9 mouse cellular contexts compared by ENCODE assay signal in genomic region chr4:61998366-61998765, GRCm38 (mm10). TPM values are rescaled to one million over a fixed set of nuclear protein-coding genes. Genes with fewer than 3 reads are reported as not detected.
A peak's percentile ranks its signal among the peaks of the same experiment; 100 is the strongest.
DNase-seq lines count a peak whose midpoint lies in the region; ATAC-seq and TF ChIP-seq lines count a peak whose summit lies in the region.
"Had no signal": no experiment of that assay in that cellular context is flagged by ENCODE, and none has a peak within 500 bp of the region (broad histone marks: within the 10 kb centered on the region; RNA-seq: fewer than 3 reads in every experiment).

No protein-coding gene starts in this region.

- DNase-seq in forebrain, embryonic 10.5 days (ENCODE audit: extremely low spot score, low spot score) = peak; percentile 15
- peak; percentile 9 to 26 for DNase-seq in left cerebral cortex, adult 2 months (ENCODE audit: extremely low spot score in 1 of 2, low spot score in 2 of 2)
- DNase-seq in left cerebral cortex, adult 8-10 months (ENCODE audit: low spot score in 2 of 2) = no peak
- DNase-seq in NIH3T3 (ENCODE audit: low read depth) = peak; percentile 63
- DNase-seq in forebrain, embryonic 14.5 days (ENCODE audit: low spot score) = peak; percentile 34
- DNase-seq in lung, postnatal 10 days = peak; percentile 20
- no peak for DNase-seq in gastrocnemius, adult 8-10 months (ENCODE audit: low spot score in 2 of 2)

- H3K4me2 ChIP-seq in forebrain, embryonic 16.5 days (ENCODE audit: low read length) = no peak overlapping the region
- H3K4me2 ChIP-seq in forebrain, embryonic 14.5 days (ENCODE audit: low read length) = no peak overlapping the region
- H3K4me2 ChIP-seq: lung, embryonic 15.5 days had no signal

- no peaks in the 10 kb centered on the region for H3K27me3 ChIP-seq in forebrain, embryonic 10.5 days (ENCODE audit: poor library complexity, severe bottlenecking)
- no peaks in the 10 kb centered on the region for H3K27me3 ChIP-seq in forebrain, embryonic 16.5 days (replicated peaks; ENCODE audit: control insufficient read depth, insufficient read depth, low read length)
- H3K27me3 ChIP-seq in forebrain, embryonic 14.5 days (replicated peaks; ENCODE audit: control insufficient read depth, insufficient read depth, low read length) = no peaks in the 10 kb centered on the region
- H3K27me3 ChIP-seq: lung, embryonic 15.5 days had no signal

- ATAC-seq in forebrain, embryonic 16.5 days = no peak
- ATAC-seq in forebrain, embryonic 14.5 days = no peak

- intact Hi-C loops in left cerebral cortex, adult 2 months (cut with DNase I) = no loop called here

- H3K4me3 ChIP-seq in forebrain, embryonic 10.5 days = no peak overlapping the region
- H3K4me3 ChIP-seq in forebrain, embryonic 16.5 days (replicated peaks; ENCODE audit: low read length) = no peak overlapping the region
- no peak overlapping the region for H3K4me3 ChIP-seq in left cerebral cortex, adult 2 months
- no peak overlapping the region for H3K4me3 ChIP-seq in forebrain, embryonic 14.5 days (ENCODE audit: low read depth, low read length)
- H3K4me3 ChIP-seq: lung, embryonic 15.5 days had no signal

- H3K36me3 ChIP-seq in forebrain, embryonic 10.5 days (replicated peaks) = no peaks in the 10 kb centered on the region
- no peaks in the 10 kb centered on the region for H3K36me3 ChIP-seq in forebrain, embryonic 16.5 days (ENCODE audit: control insufficient read depth, insufficient read depth)
- no peaks in the 10 kb centered on the region for H3K36me3 ChIP-seq in forebrain, embryonic 14.5 days (ENCODE audit: control insufficient read depth, insufficient read depth, low read length)
- H3K36me3 ChIP-seq: lung, embryonic 15.5 days had no signal

- WGBS in forebrain, embryonic 10.5 days = 24% methylated on average over 4 of the region's 4 CpGs
- 39% methylated on average over 4 of the region's 4 CpGs for WGBS in forebrain, embryonic 16.5 days
- 26% methylated on average over 4 of the region's 4 CpGs for WGBS in forebrain, embryonic 14.5 days

- TF ChIP-seq CTCF in left cerebral cortex, adult 2 months (IDR thresholded peaks at IDR 0.05) = peak; percentile 66

- H3K4me1 ChIP-seq in forebrain, embryonic 10.5 days = no peaks in the 10 kb centered on the region
- H3K4me1 ChIP-seq in forebrain, embryonic 16.5 days (replicated peaks; ENCODE audit: control insufficient read depth, insufficient read depth, low read length) = no peaks in the 10 kb centered on the region
- H3K4me1 ChIP-seq in forebrain, embryonic 14.5 days (ENCODE audit: control insufficient read depth, insufficient read depth, low read length) = no peaks in the 10 kb centered on the region
- H3K4me1 ChIP-seq: lung, embryonic 15.5 days had no signal

- H3K9ac ChIP-seq in forebrain, embryonic 16.5 days (replicated peaks; ENCODE audit: low read depth, low read length) = no peak overlapping the region
- H3K9ac ChIP-seq in forebrain, embryonic 14.5 days (ENCODE audit: low read length) = no peak overlapping the region
- H3K9ac ChIP-seq: lung, embryonic 15.5 days had no signal

- no peaks in the 10 kb centered on the region for H3K9me3 ChIP-seq in forebrain, embryonic 10.5 days
- no peaks in the 10 kb centered on the region for H3K9me3 ChIP-seq in forebrain, embryonic 16.5 days (ENCODE audit: control insufficient read depth, low read length)
- H3K9me3 ChIP-seq in forebrain, embryonic 14.5 days (replicated peaks; ENCODE audit: control insufficient read depth, low read length) = no peaks in the 10 kb centered on the region
- H3K9me3 ChIP-seq: lung, embryonic 15.5 days had no signal

- H3K27ac ChIP-seq in forebrain, embryonic 10.5 days = no peak overlapping the region
- no peak overlapping the region for H3K27ac ChIP-seq in forebrain, embryonic 16.5 days (ENCODE audit: low read length)
- H3K27ac ChIP-seq in left cerebral cortex, adult 2 months = no peak overlapping the region
- no peak overlapping the region for H3K27ac ChIP-seq in forebrain, embryonic 14.5 days (ENCODE audit: low read depth, low read length)
- H3K27ac ChIP-seq: lung, embryonic 15.5 days had no signal

RNA-seq across cellular contexts. Expression of gene Mup20, which starts 55.6 kb away (rescaled TPM):
- polyA plus RNA-seq in forebrain, embryonic 10.5 days (2016; fragmentation: Nextera tagmentation; extraction: Ambion mirVana) = not detected in 2 replicates
- not detected in 2 replicates for polyA plus RNA-seq in forebrain, embryonic 16.5 days (2015; fragmentation: Nextera tagmentation; extraction: Ambion mirVana)
- not detected for total RNA-seq in left cerebral cortex, adult 2 months (2021)
- total RNA-seq in left cerebral cortex, adult 8-10 months (2022) = not detected
- not detected in 2 replicates for polyA plus RNA-seq in forebrain, embryonic 14.5 days (2014; fragmentation: Nextera tagmentation; extraction: Ambion mirVana)
- not detected for total RNA-seq in gastrocnemius, adult 8-10 months (2022)
- polyA plus RNA-seq: lung, embryonic 15.5 days had no signal

Comparison
In these comparisons a context has a peak if more than half of its experiments do, and no peak if none do; other contexts are left out.
1. DNase-seq: peak in forebrain, embryonic 10.5 days (single experiment), left cerebral cortex, adult 2 months (2 of 2), NIH3T3 (single experiment), forebrain, embryonic 14.5 days (single experiment) and lung, postnatal 10 days (single experiment); none in left cerebral cortex, adult 8-10 months (0 of 2) and gastrocnemius, adult 8-10 months (0 of 2).